Mouse (Mus musculus): ENCODE data around the gene Specc1.

- TF ChIP-seq ZC3H11A (IDR thresholded peaks at IDR 0.05; ENCODE audit: borderline replicate concordance, low read depth, low read length) (no peak), ZNF384 (IDR thresholded peaks at IDR 0.05; ENCODE audit: low read depth, low read length) (no peak), MAFK (IDR thresholded peaks at IDR 0.05; ENCODE audit: insufficient read depth, low read depth, low read length) (no peak), CHD2 (IDR thresholded peaks at IDR 0.05; ENCODE audit: low read depth, low read length) (no peak), HCFC1 (IDR thresholded peaks at IDR 0.05; ENCODE audit: borderline replicate concordance, insufficient read depth, low read length) (no peak)
Observed at GRCm38 (mm10) chr11:62072406-62072805, 115.8 kb downstream of the Specc1 start.
